Mouse (Mus musculus) Patski (cell line): ENCODE results near the gene Fgf2. TPM values are rescaled to one million over a fixed set of nuclear protein-coding genes. Genes with fewer than 3 reads are reported as not detected.

ENCODE experiments used
- ATAC-seq: fragments of 100-300 bp; one replicate; pipeline ENCODE4 v1.8.0; 2021
- CTCF ChIA-PET: fragments of 350-600 bp; sonication (Branson Sonifier 250); formaldehyde crosslinking; loops from one replicate; lab custom pipeline; 2022; ENCODE audit warnings: inconsistent platforms; lab: Charles Lee
- POLR2A ChIA-PET: fragments of 350-600 bp; sonication (Branson Sonifier 250); formaldehyde crosslinking; loops from one replicate; lab custom pipeline; 2022; ENCODE audit warnings: antibody characterized with exemption, inconsistent platforms; lab: Charles Lee
- DNase-seq: peaks from one replicate; pipeline ENCODE4 v3.0.0-alpha.2; 2011; ENCODE audit warnings: low read depth, low spot score
- H3K27me3 ChIP-seq: fragments of 371-371 bp; one replicate; pipeline ENCODE4 v1.5.1; 2021
- CTCF ChIP-seq: fragments of 100-300 bp; IDR thresholded peaks from one replicate; pipeline ENCODE4 v1.5.1; 2021
- in situ Hi-C: fragments of 300-500 bp; cut with MboI; formaldehyde crosslinking; loops from 3 replicates; pipeline ENCODE4 v1.11.1; 2018; ENCODE audit warnings: low pct_unique_long_range_greater_than_20kb, mixed read lengths
- polyA plus RNA-seq: library from polyadenylated mRNA; unstranded; gene quantifications from one replicate; pipeline ENCODE4 v1.2.3, GENCODE M21; 2021

Fgf2 gene
- polyA plus RNA-seq, 1 experiment from 2014 or later = 1.3 TPM

- no peak for DNase-seq
- ChIA-PET POLR2A (interaction anchor here (0.8 kb wide), 1 partner anchor 47 kb away, joined by 4 read pairs; no protein-coding TSS in a partner anchor), CTCF (interaction anchor here (0.9 to 5.7 kb wide), 4 partner anchors 12 to 78 kb away, joined by 3 to 34 read pairs (median 6); no protein-coding TSS in a partner anchor)
- TF ChIP-seq CTCF = no peak
- in situ Hi-C loops = loop anchor here (25.0 kb wide), 2 partner anchors 190 to 540 kb away; partner anchors contain the start of gene 4932438A13Rik
- no peaks in the 10 kb centered on the region for H3K27me3 ChIP-seq
- ATAC-seq = no peak
Measured at GRCm38 (mm10) chr3:37401729-37402610, 53.8 kb downstream of the Fgf2 start.

- in situ Hi-C loops = loop anchor here (25.0 kb wide), 2 partner anchors 195 to 545 kb away; partner anchors contain the start of gene 4932438A13Rik
- ChIA-PET CTCF (interaction anchor here (0.8 to 1.3 kb wide), 4 partner anchors 9 to 189 kb away, joined by 3 read pairs; no protein-coding TSS in a partner anchor), POLR2A (no interaction called here)
- ATAC-seq (no peak), DNase-seq (no peak)
- H3K27me3 ChIP-seq = no peaks in the 10 kb centered on the region
- TF ChIP-seq CTCF = no peak
Measured at GRCm38 (mm10) chr3:37407598-37407997, 59.5 kb downstream of the Fgf2 start.

- H3K27me3 ChIP-seq = no peaks in the 10 kb centered on the region
- in situ Hi-C loops = loop anchor here (5.0 to 25.0 kb wide), 3 partner anchors 76 to 551 kb away; partner anchors contain the start of gene 4932438A13Rik
- TF ChIP-seq CTCF = no peak
- DNase-seq (no peak), ATAC-seq (no peak)
- ChIA-PET POLR2A (interaction anchor here (0.6 to 0.7 kb wide), 2 partner anchors 63 to 528 kb away, joined by 3 to 4 read pairs; no protein-coding TSS in a partner anchor), CTCF (interaction anchor here (0.8 to 5.2 kb wide), 23 partner anchors 9 to 807 kb away, joined by 3 to 69 read pairs (median 7); partner anchors contain the start of gene Fgf2)
Measured at GRCm38 (mm10) chr3:37413446-37413845, 65.3 kb downstream of the Fgf2 start.

- ChIA-PET CTCF (interaction anchor here (0.8 to 5.2 kb wide), 34 partner anchors 9 to 806 kb away, joined by 3 to 69 read pairs (median 6); partner anchors contain the start of gene Fgf2), POLR2A (interaction anchor here (0.7 to 1.2 kb wide), 2 partner anchors 73 to 764 kb away, joined by 3 read pairs; no protein-coding TSS in a partner anchor)
- DNase-seq (peak; percentile 50), ATAC-seq (no peak)
- no peak for TF ChIP-seq CTCF
- no peaks in the 10 kb centered on the region for H3K27me3 ChIP-seq
- in situ Hi-C loops = loop anchor here (5.0 to 25.0 kb wide), 3 partner anchors 77 to 552 kb away; partner anchors contain the start of gene 4932438A13Rik
Measured at GRCm38 (mm10) chr3:37414413-37414960, 66.3 kb downstream of the Fgf2 start.

DNA sequence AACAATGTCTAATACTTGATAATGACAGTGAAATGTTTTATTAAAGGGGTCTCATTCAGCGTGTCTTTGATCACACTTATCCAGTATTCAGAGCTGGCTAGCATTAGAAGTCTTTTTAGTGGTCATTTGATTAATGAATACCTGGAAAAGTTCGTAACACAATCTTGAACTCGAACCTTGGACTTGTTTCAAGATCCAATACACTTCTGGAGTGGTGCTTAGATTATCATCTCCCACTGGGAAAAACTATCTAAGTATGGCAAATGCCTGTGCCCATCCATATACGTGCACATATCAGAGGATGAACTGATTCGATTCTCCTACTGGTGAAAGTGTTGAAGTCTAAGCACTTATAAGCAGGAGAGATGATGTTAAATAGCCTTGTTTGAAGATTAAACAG, 70.2 kb downstream of the Fgf2 start:
- ATAC-seq (no peak), DNase-seq (no peak)
- CTCF ChIA-PET = interaction anchor here (0.9 to 5.2 kb wide), 5 partner anchors 9 to 199 kb away, joined by 3 to 69 read pairs (median 3); no protein-coding TSS in a partner anchor
- in situ Hi-C loops = loop anchor here (25.0 kb wide), 2 partner anchors 206 to 556 kb away; partner anchors contain the start of gene 4932438A13Rik
- H3K27me3 ChIP-seq = no peaks in the 10 kb centered on the region
- TF ChIP-seq CTCF = no peak
- POLR2A ChIA-PET = interaction anchor here (0.6 kb wide), 1 partner anchor 190 kb away, joined by 4 read pairs; no protein-coding TSS in a partner anchor

DNA sequence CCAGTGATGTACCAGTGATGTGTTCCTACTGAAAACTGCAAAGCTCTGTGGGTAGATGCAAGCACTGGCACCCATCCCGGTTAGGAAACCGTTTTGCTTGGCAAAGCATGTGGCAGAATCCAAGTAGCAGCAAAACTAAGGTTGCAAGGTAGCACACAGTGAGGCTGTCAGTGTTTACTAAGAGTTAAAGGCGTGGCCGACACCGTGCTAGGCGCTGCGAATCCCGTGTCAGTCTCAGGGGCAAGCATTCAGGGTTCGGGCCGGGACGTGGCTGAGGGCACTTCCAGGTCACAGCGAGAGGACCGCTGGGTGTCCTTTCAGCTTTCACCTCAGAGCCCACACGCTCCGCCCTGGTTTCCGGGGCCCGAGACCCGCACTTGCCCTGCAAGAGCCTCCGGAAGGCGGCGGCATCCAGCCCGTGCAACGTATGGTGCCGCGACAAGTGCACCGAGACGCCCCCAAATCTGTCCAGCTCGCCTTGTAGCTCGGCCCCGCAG, 70.9 kb downstream of the Fgf2 start:
- CTCF ChIA-PET = no interaction called here
- in situ Hi-C loops = loop anchor here (25.0 kb wide), 2 partner anchors 207 to 557 kb away; partner anchors contain the start of gene 4932438A13Rik
- ATAC-seq (peak; percentile 77), DNase-seq (no peak)
- no peaks in the 10 kb centered on the region for H3K27me3 ChIP-seq
- POLR2A ChIA-PET = interaction anchor here (1.1 kb wide), 1 partner anchor 107 kb away, joined by 3 read pairs; the partner anchor contains the start of gene Bbs12
- TF ChIP-seq CTCF = no peak

- no peaks in the 10 kb centered on the region for H3K27me3 ChIP-seq
- in situ Hi-C loops = loop anchor here (25.0 kb wide), 2 partner anchors 207 to 557 kb away; partner anchors contain the start of gene 4932438A13Rik
- no peak for TF ChIP-seq CTCF
- ChIA-PET POLR2A (interaction anchor here (1.1 kb wide), 1 partner anchor 108 kb away, joined by 3 read pairs; the partner anchor contains the start of gene Bbs12), CTCF (no interaction called here)
- DNase-seq (peak; percentile 100), ATAC-seq (peak; percentile 86)
Measured at GRCm38 (mm10) chr3:37419458-37419991, 71.4 kb downstream of the Fgf2 start, which contains the start of gene Spata5. Gene Spata5 (plus strand): TSS chr3:37419896.

DNA sequence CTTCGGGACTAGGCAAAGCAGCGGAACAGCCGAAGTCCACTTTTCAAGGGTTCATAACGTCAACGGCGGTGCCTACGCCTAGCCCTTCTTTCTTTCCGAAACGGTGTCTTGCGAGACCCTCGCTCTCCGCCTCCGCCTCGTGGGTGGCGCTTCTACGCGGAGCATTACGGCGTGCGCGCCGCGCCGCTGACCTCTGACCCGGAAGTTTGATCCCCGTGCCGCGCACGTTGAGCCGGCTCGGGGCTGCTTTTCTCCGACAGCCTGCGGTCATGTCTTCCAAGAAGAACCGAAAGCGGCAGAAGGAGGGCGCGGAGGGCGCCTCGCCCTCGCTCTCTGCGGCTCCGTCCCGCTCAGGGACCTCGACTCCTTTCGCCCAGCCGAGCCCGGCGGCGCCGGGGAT, 71.9 kb downstream of the Fgf2 start, which contains the start of gene Nudt6:
Nudt6 (minus strand) TSS at position 140 of the 400 bp plus-strand sequence.
- H3K27me3 ChIP-seq = no peaks in the 10 kb centered on the region
- ChIA-PET CTCF (no interaction called here), POLR2A (interaction anchor here (1.1 kb wide), 1 partner anchor 108 kb away, joined by 3 read pairs; the partner anchor contains the start of gene Bbs12)
- ATAC-seq (peak; percentile 56), DNase-seq (no peak)
- in situ Hi-C loops = loop anchor here (25.0 kb wide), 2 partner anchors 208 to 558 kb away; partner anchors contain the start of gene 4932438A13Rik
- TF ChIP-seq CTCF = no peak

DNA sequence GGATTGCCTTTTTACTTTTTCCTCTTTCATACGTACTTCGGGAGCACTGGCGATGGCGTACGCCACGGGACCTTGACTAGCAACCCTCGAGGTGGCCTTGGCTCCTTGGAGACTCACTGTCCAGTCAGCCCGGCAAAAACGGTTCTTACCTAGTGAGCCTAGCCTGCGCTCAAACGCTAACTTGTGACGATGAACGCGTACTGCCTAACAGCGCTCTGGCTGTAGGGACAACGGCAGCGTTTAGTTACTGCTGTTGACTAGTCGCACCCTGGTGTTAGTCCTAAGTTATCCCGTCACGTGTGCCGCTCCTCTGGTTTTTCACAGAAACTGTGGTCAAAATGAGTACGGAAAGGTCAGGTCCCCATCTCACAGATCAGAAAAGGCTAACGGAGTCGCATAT, 72.5 kb downstream of the Fgf2 start:
- ChIA-PET CTCF (no interaction called here), POLR2A (interaction anchor here (0.6 kb wide), 2 partner anchors 229 to 468 kb away, joined by 4 to 5 read pairs; no protein-coding TSS in a partner anchor)
- no peak for TF ChIP-seq CTCF
- in situ Hi-C loops = loop anchor here (25.0 kb wide), 2 partner anchors 208 to 558 kb away; partner anchors contain the start of gene 4932438A13Rik
- DNase-seq (no peak), ATAC-seq (no peak)
- H3K27me3 ChIP-seq = no peaks in the 10 kb centered on the region
